Mouse (Mus musculus) midbrain, embryonic 16.5 days (tissue): ENCODE data around the gene Prss36. TPM values are rescaled to one million over a fixed set of nuclear protein-coding genes. Genes with fewer than 3 reads are reported as not detected.
"Not testable (repeated sequence)": the region's sequence is repeated elsewhere in the genome, so short reads cannot be mapped to it uniquely, and the experiment has no call there.

Experiments used
- ATAC-seq: fragments of 200-750 bp; cut with Nextera tagmentation; 2 replicates; pipeline ENCODE4 v1.8.0; 2017; ENCODE audit warnings: moderate TSS enrichment
- H3K27ac ChIP-seq: fragments of 300-500 bp; sonication (generic); 2 replicates; pipeline ENCODE4 v1.5.1; 2014; ENCODE audit warnings: mild to moderate bottlenecking, low read length, mixed read lengths
- H3K27me3 ChIP-seq: fragments of 300-500 bp; sonication (generic); 2 replicates; pipeline ENCODE4 v1.6.1; 2014; ENCODE audit warnings: low read depth, low read length, mixed read lengths; ENCODE audit not compliant: control insufficient read depth, insufficient read depth
- H3K36me3 ChIP-seq: fragments of 300-500 bp; sonication (generic); 2 replicates; pipeline ENCODE4 v1.6.1; 2014; ENCODE audit warnings: mild to moderate bottlenecking, low read length, moderate library complexity, mixed read lengths; ENCODE audit not compliant: control insufficient read depth, insufficient read depth
- H3K4me1 ChIP-seq: fragments of 300-500 bp; sonication (generic); 2 replicates; pipeline ENCODE4 v1.6.1; 2014; ENCODE audit warnings: mild to moderate bottlenecking, low read length, mixed read lengths; ENCODE audit not compliant: control insufficient read depth, insufficient read depth
- H3K4me2 ChIP-seq: fragments of 300-500 bp; sonication (generic); 2 replicates; pipeline ENCODE4 v1.6.1; 2014; ENCODE audit warnings: mild to moderate bottlenecking, low read length, mixed read lengths
- H3K4me3 ChIP-seq: fragments of 300-500 bp; sonication (generic); 2 replicates; pipeline ENCODE4 v1.5.1; 2014; ENCODE audit warnings: low read depth, mild to moderate bottlenecking, low read length, moderate library complexity, mixed read lengths
- H3K9ac ChIP-seq: fragments of 300-500 bp; sonication (generic); 2 replicates; pipeline ENCODE4 v1.6.1; 2014; ENCODE audit warnings: low read depth, low read length, mixed read lengths
- H3K9me3 ChIP-seq: fragments of 300-500 bp; sonication (generic); replicated peaks from 2 replicates; pipeline ENCODE4 v1.6.1; 2014; ENCODE audit warnings: mild to moderate bottlenecking, low read length, mixed read lengths; ENCODE audit not compliant: control insufficient read depth, poor library complexity, severe bottlenecking
- WGBS: fragments of 180-500 bp; shearing (Covaris S2); extraction: QIAGEN DNeasy Blood & Tissue Kit; methylation state at CpG from one replicate; pipeline ENCODE4 v1.1.7; 2014; 5-methylcytosine and 5-hydroxymethylcytosine counted together
- polyA plus RNA-seq: library from polyadenylated mRNA; unstranded; fragments of >200 nt; fragmentation: Nextera tagmentation; extraction: Ambion mirVana; gene quantifications from 2 replicates; pipeline ENCODE4 v1.2.1, GENCODE M21; 2015

Prss36 gene
- polyA plus RNA-seq, 1 experiment from 2014 or later = 13.4 TPM

- H3K9ac ChIP-seq = peak overlapping the region; percentile 98
- peaks cover 21% of the 10 kb centered on the region for H3K36me3 ChIP-seq
- peak overlapping the region; percentile 95 for H3K4me3 ChIP-seq
- peak overlapping the region; percentile 99 for H3K27ac ChIP-seq
- peak; percentile 50; the same call in 1 of the 2 replicates for ATAC-seq
- H3K27me3 ChIP-seq = no peaks in the 10 kb centered on the region
- H3K4me2 ChIP-seq = peak overlapping the region; percentile 96
- H3K4me1 ChIP-seq = peaks cover 27% of the 10 kb centered on the region
- no peaks in the 10 kb centered on the region for H3K9me3 ChIP-seq
- under 1% methylated on average over 38 of the region's 42 CpGs for WGBS
These were observed 21.6 kb upstream of the Prss36 start for GRCm38 (mm10) chr7:127967922-127968828.

DNA sequence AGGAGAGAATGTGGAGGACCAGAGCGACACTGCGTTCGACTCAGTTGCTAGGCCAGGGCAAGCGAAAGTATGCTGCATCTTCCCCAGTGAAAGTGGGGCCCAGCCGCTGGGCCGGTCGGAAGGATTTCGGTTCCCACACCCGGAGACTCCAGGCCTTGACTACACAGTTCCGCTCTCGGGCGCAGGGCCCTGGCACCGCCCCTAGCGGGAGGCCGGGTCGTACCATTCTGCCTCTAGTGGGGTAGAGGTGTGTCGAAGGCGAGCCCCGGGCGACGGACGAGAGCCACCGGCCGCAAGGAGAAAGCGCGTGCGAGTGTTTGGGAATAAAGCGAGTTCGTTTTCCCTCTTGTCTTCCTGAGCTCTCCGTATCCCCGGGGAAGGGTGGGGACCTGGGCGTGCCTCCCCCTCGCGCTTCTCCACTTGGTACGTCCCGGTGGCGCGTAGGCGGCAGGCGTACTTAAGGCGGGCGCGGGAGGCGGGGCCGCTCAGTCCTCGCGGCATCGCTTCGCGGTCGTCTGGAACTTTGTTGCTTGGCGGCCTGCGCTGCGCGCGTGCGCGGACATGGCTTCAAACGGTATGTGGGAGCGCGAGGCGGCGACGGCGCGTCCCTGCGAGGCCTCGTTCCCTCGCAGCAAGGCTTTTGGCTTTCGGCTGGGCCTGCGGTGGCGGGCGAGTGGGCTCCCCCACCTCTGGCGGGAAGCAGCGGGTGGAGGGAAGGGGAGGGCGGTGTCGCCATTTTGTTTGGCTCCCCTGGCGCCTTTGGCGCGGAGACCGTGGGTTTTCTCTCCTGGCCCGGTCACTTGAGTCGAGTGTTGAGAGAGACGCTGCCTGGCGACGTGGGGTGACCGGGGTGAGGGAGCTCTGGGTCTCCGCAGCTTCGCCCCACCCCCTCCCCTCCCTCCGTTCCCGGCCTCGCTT, 20.7 kb upstream of the Prss36 start, which contains the start of gene Fus:
TSS of gene Fus (plus strand) at position 454 of the 918 bp plus-strand sequence.
- under 1% methylated on average over 89 of the region's 92 CpGs for WGBS
- H3K9me3 ChIP-seq = no peaks in the 10 kb centered on the region
- peaks cover 13% of the 10 kb centered on the region for H3K36me3 ChIP-seq
- H3K4me2 ChIP-seq = peak within 1 kb of the TSS; percentile 96
- peak within 1 kb of the TSS; percentile 98 for H3K9ac ChIP-seq
- peak; percentile 96 for ATAC-seq
- no peaks in the 10 kb centered on the region for H3K27me3 ChIP-seq
- peaks cover 27% of the 10 kb centered on the region for H3K4me1 ChIP-seq
- H3K4me3 ChIP-seq = peak within 1 kb of the TSS; percentile 95
- peak within 1 kb of the TSS; percentile 99 for H3K27ac ChIP-seq

DNA sequence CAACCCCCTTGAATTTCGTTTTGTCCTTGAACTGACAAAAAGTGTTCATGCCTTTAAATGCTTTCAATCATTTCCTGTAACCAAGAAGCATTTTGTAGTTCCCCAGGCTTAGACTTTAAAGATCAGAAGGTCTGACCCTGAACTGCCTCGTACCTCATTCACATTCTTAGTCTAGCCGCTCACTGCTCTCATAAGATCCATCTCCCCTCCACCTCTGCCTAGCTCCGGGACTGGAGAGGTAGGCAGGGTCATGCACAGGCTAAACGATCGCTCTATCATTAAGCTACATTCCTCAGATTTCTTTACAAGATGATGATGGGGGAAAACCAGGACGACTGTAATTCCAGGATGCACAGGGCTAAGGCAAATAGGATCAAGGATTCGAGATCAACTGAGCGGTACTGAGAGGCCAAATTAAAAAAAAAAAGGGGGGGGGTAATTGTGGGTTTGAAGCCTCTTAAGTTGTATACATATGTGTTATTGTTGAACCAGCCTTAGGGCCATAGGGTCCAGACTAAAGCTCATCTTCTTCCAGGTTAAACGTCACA, 19.9 kb upstream of the Prss36 start:
- Histone ChIP-seq H3K4me1 (peaks cover 27% of the 10 kb centered on the region), H3K27ac (peak overlapping the region; percentile 99), H3K4me2 (peak overlapping the region; percentile 64), H3K36me3 (peaks cover 10% of the 10 kb centered on the region), H3K27me3 (no peaks in the 10 kb centered on the region), H3K4me3 (peak overlapping the region; percentile 95), H3K9me3 (no peaks in the 10 kb centered on the region), H3K9ac (peak overlapping the region; percentile 98)
- peak; percentile 25; the same call in 1 of the 2 replicates for ATAC-seq
- WGBS = 9% methylated on average over 10 of the region's 10 CpGs

DNA sequence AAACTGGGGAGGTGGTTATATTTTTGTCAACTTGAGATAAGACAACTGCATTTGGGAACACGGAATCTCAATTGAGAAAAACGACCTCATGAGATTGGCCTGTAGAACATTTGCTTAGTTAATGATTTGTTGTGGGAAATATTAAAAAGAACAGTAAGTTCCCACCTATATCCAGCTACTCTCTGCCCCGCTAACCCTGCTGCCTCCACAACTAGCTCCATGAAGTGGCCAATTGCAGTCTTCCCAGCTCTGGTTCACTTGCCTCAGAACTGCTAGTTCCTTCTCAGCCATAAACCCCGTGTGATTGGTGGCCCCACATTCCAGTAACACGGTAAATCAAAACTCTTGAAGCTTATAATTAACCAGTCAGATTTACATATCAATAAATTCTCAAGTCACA, 12.8 kb upstream of the Prss36 start:
- no peak overlapping the region for H3K27ac ChIP-seq
- no peaks in the 10 kb centered on the region for H3K4me1 ChIP-seq
- H3K27me3 ChIP-seq = no peaks in the 10 kb centered on the region; the same call in 1 of the 2 replicates
- no peak overlapping the region for H3K4me3 ChIP-seq
- no peaks in the 10 kb centered on the region for H3K36me3 ChIP-seq
- H3K9me3 ChIP-seq = no peaks in the 10 kb centered on the region
- WGBS = 73% methylated on average over 5 of the region's 5 CpGs
- no peak overlapping the region for H3K9ac ChIP-seq
- ATAC-seq = no peak
- H3K4me2 ChIP-seq = no peak overlapping the region

DNA sequence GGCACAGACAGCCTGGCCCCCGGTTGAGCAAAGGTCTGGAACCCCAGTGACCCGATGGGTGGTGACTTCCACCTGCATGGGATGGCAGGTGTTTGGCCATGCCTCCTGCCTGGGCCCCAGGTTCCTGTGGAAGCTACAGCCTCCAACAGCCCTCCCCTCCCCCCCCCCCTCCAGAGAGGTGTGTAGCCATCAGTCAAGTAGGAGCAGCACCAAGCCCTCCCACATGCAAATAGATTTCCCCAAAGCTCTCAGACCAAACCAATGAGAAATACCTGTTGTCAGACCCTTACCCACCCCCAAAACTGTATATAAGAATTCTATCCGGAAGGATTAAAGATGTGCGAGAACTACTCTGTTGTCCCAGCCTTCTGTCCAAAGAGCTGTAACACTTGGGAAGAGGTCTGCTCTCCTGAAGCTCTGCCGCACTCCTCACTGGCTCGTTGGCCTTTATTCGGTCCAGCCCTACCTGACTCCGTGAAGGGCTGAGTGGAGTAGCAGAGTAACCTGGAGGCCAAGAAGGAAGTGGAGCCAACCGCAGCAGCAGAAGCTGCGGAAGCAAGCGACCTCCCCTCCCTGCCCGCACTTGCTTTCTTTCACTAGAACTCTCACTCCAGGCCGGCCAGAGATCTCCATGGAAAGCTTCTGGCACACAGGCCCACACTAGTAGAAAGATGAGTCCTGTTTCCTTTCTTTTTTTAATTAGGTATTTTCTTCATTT, 6.5 kb upstream of the Prss36 start:
- no peak for ATAC-seq
- H3K9ac ChIP-seq = no peak overlapping the region

DNA sequence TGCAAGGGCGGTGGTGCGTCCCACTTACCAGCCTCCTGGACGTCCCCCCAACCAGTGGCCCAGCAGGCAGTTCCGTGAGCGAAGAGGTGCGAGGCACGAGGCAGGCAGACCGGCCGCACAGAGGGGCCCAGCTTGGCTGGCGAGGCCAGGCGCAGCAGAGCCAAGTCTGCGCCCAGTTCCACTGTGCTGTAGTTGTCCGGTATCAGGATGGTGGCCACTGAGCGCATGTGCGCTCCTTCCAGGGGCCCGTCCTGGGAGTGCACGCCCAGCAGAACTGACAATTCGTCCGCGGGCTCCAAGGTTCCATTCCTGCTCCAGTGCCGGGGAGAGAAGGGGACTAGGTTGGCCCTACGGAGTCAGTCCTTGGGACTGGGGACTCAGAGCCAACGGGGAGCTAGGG, 1.9 kb downstream of the Prss36 start:
- 0 out of 2 replicates have a peak overlapping the region, but pooled peaks have one; percentile 13 for H3K4me2 ChIP-seq
- no peaks in the 10 kb centered on the region for H3K36me3 ChIP-seq
- no peak overlapping the region for H3K27ac ChIP-seq
- 17% methylated on average over 23 of the region's 23 CpGs for WGBS
- no peaks in the 10 kb centered on the region for H3K4me1 ChIP-seq
- ATAC-seq = no peak
- H3K4me3 ChIP-seq = no peak overlapping the region
- H3K9ac ChIP-seq = no peak overlapping the region
- H3K9me3 ChIP-seq = no peaks in the 10 kb centered on the region
- peaks cover 18% of the 10 kb centered on the region for H3K27me3 ChIP-seq

More for the DNA sequence above, 6.5 kb upstream of the Prss36 start:
- WGBS = 52% methylated on average over 13 of the region's 13 CpGs
- Histone ChIP-seq H3K27me3 (no peaks in the 10 kb centered on the region; the same call in 1 of the 2 replicates), H3K9me3 (no peaks in the 10 kb centered on the region), H3K4me1 (no peaks in the 10 kb centered on the region), H3K36me3 (no peaks in the 10 kb centered on the region), H3K4me2 (no peak overlapping the region), H3K4me3 (no peak overlapping the region), H3K27ac (no peak overlapping the region)

- WGBS = 45% methylated on average over 2 of the region's 2 CpGs
- H3K4me1 ChIP-seq, H3K4me3 ChIP-seq, H3K9ac ChIP-seq, H3K4me2 ChIP-seq, H3K9me3 ChIP-seq, H3K36me3 ChIP-seq, ATAC-seq, H3K27ac ChIP-seq: not testable (repeated sequence)
- H3K27me3 ChIP-seq = peaks cover 18% of the 10 kb centered on the region
These were observed 4.4 kb downstream of the Prss36 start for GRCm38 (mm10) chr7:127942097-127942496.

DNA sequence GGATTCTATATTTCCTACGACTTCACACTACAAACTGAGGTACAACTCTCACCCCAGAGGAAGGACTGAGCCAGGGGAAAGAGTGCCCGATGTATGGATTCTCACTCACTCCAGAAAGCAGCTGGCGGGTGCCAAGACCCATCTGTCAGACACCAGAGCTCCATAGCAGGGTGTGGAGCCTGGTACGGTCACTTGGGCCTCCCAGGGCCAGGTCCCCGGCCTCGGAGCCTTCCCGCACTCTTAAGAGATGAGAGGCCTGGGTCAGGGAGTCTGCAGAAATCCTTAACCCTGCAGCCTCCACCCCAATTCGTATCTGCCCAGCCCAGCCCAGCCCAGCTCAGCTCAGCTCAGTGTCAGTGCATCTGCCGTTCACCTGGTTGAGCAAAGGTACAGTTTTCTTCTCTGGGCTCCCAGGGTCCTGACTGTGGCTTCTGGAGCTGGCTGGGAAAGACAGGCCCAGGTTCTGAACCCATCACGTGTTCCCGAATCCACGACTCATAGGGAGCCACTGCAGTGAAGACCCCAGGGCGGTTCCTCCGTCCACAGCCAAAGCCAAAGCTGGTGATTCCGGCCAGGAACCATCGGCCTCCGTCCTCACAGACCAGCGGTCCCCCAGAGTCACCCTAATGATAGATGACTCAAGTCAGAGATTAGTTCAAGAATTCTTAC, 10.2 kb downstream of the Prss36 start:
- ATAC-seq = peak; percentile 1; the same call in 1 of the 2 replicates

More for the DNA sequence above, 10.2 kb downstream of the Prss36 start:
- no peaks in the 10 kb centered on the region for H3K27me3 ChIP-seq
- H3K27ac ChIP-seq = peak overlapping the region; percentile 77
- WGBS = 55% methylated on average over 18 of the region's 18 CpGs
- H3K4me2 ChIP-seq = peak overlapping the region; percentile 80
- peaks cover 10% of the 10 kb centered on the region for H3K4me1 ChIP-seq
- H3K4me3 ChIP-seq = peak overlapping the region; percentile 54
- H3K9ac ChIP-seq = peak overlapping the region; percentile 75
- no peaks in the 10 kb centered on the region for H3K36me3 ChIP-seq
- H3K9me3 ChIP-seq = no peaks in the 10 kb centered on the region
